Mouse (Mus musculus): Measurements from ENCODE around the gene Dstyk.

The Dstyk gene

GRCm38 (mm10) chr1:132388813-132389803, 28.2 kb upstream of the Dstyk start:
- no peak for DNase-seq (ENCODE audit: extremely low read depth, low read depth, low spot score)

GRCm38 (mm10) chr1:132389886-132390585, 27.3 kb upstream of the Dstyk start:
- no peak for DNase-seq (ENCODE audit: extremely low read depth, low read depth, low spot score)

GRCm38 (mm10) chr1:132390691-132391579, 26.4 kb upstream of the Dstyk start, which contains the start of gene Tmcc2:
Gene Tmcc2, minus strand, starts transcription at chr1:132391281.
- no peak for DNase-seq (ENCODE audit: extremely low read depth, low read depth, low spot score)

- no peak for DNase-seq (ENCODE audit: extremely low read depth, low read depth, low spot score)
Observed at GRCm38 (mm10) chr1:132391580-132392022, 25.8 kb upstream of the Dstyk start.

- DNase-seq (ENCODE audit: extremely low read depth, low read depth, low spot score) = no peak
Observed at GRCm38 (mm10) chr1:132392872-132393271, 24.5 kb upstream of the Dstyk start.

GRCm38 (mm10) chr1:132396705-132397104, 20.6 kb upstream of the Dstyk start:
- DNase-seq (ENCODE audit: extremely low read depth, low read depth, low spot score) = no peak

- no peak for DNase-seq (ENCODE audit: extremely low read depth, low read depth, low spot score)
Observed at GRCm38 (mm10) chr1:132400538-132400937, 16.8 kb upstream of the Dstyk start.

GRCm38 (mm10) chr1:132401843-132402242, 15.5 kb upstream of the Dstyk start:
- DNase-seq (ENCODE audit: extremely low read depth, low read depth, low spot score) = no peak

- no peak for DNase-seq (ENCODE audit: extremely low read depth, low read depth, low spot score)
Observed at GRCm38 (mm10) chr1:132410657-132411056, 6.7 kb upstream of the Dstyk start.

GRCm38 (mm10) chr1:132416244-132416942, 962 bp upstream of the Dstyk start:
- DNase-seq (ENCODE audit: extremely low read depth, low read depth, low spot score) = no peak

GRCm38 (mm10) chr1:132416943-132417290, 438 bp upstream of the Dstyk start:
- DNase-seq (ENCODE audit: extremely low read depth, low read depth, low spot score) = no peak

- DNase-seq (ENCODE audit: extremely low read depth, low read depth, low spot score) = no peak
Observed at GRCm38 (mm10) chr1:132420206-132420605, 2.9 kb downstream of the Dstyk start.

GRCm38 (mm10) chr1:132420662-132421061, 3.3 kb downstream of the Dstyk start:
- DNase-seq (ENCODE audit: extremely low read depth, low read depth, low spot score) = no peak

- DNase-seq (ENCODE audit: extremely low read depth, low read depth, low spot score) = no peak
Observed at GRCm38 (mm10) chr1:132422912-132423696, 5.7 kb downstream of the Dstyk start.

- no peak for DNase-seq (ENCODE audit: extremely low read depth, low read depth, low spot score)
Observed at GRCm38 (mm10) chr1:132425600-132425999, 8.2 kb downstream of the Dstyk start.

GRCm38 (mm10) chr1:132430818-132431217, 13.5 kb downstream of the Dstyk start:
- DNase-seq (ENCODE audit: extremely low read depth, low read depth, low spot score) = no peak

GRCm38 (mm10) chr1:132431716-132432115, 14.4 kb downstream of the Dstyk start:
- peak; percentile 28 for DNase-seq (ENCODE audit: extremely low read depth, low read depth, low spot score)

- DNase-seq (ENCODE audit: extremely low read depth, low read depth, low spot score) = no peak
Observed at GRCm38 (mm10) chr1:132433349-132433748, 16.0 kb downstream of the Dstyk start.

GRCm38 (mm10) chr1:132434032-132434431, 16.7 kb downstream of the Dstyk start:
- DNase-seq (ENCODE audit: extremely low read depth, low read depth, low spot score) = no peak

Measured in fat pad, adult 2 months (tissue).